Mouse (Mus musculus): Measurements from ENCODE around the gene Elane. TPM values are rescaled to one million over a fixed set of nuclear protein-coding genes. Genes with fewer than 3 reads are reported as not detected.

The Elane gene
- polyA plus RNA-seq, 1 experiment from 2014 or later: 0.28 TPM

DNA sequence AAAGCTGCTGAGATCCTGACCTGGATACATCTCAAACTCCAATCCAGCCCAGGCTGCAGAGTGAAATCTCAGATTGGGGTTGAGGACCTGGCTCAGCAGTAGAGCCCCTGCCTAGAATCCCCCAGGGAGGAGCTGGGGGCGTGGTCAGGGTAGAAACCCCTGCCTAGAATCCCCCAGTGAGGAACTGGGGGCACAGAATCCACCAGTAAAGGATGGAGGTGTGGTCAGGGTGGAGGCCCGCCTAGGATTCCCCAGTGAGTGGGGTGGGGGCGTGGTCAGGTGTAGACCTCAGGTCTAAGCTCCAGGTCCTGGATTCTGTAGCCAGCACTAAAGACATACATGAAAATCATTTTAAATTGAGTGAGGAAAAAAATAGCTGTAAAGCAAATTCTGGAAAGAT is 13.2 kb upstream of the Elane start:
- H3K36me3 ChIP-seq: peaks cover 10% of the 10 kb centered on the region; the same call in 1 of the 2 replicates
- H3K27me3 ChIP-seq: no peaks in the 10 kb centered on the region
- peaks cover 33% of the 10 kb centered on the region for H3K4me1 ChIP-seq
- H3K9me3 ChIP-seq (replicated peaks): no peaks in the 10 kb centered on the region
- peak overlapping the region; percentile 72 for H3K4me3 ChIP-seq (replicated peaks)
- no peak overlapping the region for H3K9ac ChIP-seq
- H3K27ac ChIP-seq (replicated peaks): no peak overlapping the region
- H3K4me2 ChIP-seq (replicated peaks): peak overlapping the region; percentile 93
- no peak for ATAC-seq (ENCODE audit: insufficient number of reproducible peaks, low FRiP score, low TSS enrichment, low read depth)
- WGBS: 47% methylated on average over 3 of the region's 3 CpGs

DNA sequence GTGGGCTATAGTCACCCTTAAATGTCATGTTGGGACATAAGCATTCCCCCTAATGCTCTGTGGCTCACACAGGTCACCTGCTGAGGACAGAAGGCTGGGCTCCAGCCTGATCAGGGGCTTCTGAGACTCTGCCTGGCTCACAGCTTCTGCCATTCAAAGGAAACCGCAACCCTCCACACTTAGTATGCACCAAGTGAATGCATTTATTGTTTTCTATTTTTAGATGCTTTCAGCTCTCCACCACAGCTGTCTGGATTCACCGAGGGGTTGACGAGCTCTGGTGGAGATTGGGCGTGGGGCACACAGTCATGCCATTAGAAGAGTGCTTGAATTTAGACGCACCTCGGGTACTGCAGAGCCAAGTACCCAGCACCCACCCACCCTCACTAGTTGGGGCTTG is 12.7 kb upstream of the Elane start:
- Histone ChIP-seq H3K4me1 (peaks cover 34% of the 10 kb centered on the region), H3K36me3 (peaks cover 10% of the 10 kb centered on the region; the same call in 1 of the 2 replicates), H3K4me3 (replicated peaks) (peak overlapping the region; percentile 72), H3K27ac (replicated peaks) (0 out of 2 replicates have a peak overlapping the region, but pooled peaks have one; percentile 39), H3K9ac (0 out of 2 replicates have a peak overlapping the region, but pooled peaks have one; percentile 81), H3K9me3 (replicated peaks) (no peaks in the 10 kb centered on the region), H3K27me3 (no peaks in the 10 kb centered on the region), H3K4me2 (replicated peaks) (peak overlapping the region; percentile 93)
- ATAC-seq (ENCODE audit: insufficient number of reproducible peaks, low FRiP score, low TSS enrichment, low read depth): no peak
- 3% methylated on average over 6 of the region's 6 CpGs for WGBS

DNA sequence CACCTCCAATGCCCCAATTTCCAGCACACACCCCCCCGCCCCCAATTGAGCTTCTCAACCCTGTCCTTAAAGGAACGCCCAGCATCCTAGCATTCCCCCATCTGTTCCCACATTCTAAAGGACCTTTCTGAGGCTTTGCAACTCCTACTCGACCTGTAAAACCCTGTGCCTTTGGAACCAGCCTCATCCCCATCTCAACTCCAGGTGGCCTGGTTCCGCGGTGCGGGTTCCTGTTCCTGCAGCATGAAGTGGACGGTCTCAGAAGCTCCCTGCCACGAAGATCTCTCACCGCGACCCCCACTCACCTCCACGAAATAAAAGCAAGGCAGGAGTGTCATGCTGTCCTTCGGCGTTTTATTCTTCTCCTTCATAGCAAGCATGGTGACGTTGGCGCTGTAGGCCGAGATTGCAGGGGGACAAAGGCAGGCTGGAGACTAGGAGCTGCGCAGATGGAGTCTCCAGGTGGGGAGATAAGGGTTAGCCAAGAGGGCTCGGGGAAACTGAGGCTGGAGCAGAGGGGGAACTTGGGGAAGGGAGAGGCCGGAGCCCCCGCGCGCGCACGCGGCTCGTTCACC is 12.2 kb upstream of the Elane start:
- Histone ChIP-seq H3K4me2 (replicated peaks) (peak overlapping the region; percentile 93), H3K4me3 (replicated peaks) (peak overlapping the region; percentile 72), H3K27ac (replicated peaks) (peak overlapping the region; percentile 81), H3K9me3 (replicated peaks) (no peaks in the 10 kb centered on the region), H3K9ac (peak overlapping the region; percentile 81), H3K27me3 (no peaks in the 10 kb centered on the region), H3K36me3 (peaks cover 10% of the 10 kb centered on the region; the same call in 1 of the 2 replicates), H3K4me1 (peaks cover 34% of the 10 kb centered on the region)
- ATAC-seq (ENCODE audit: insufficient number of reproducible peaks, low FRiP score, low TSS enrichment, low read depth): no peak
- WGBS: 1% methylated on average over 26 of the region's 26 CpGs

DNA sequence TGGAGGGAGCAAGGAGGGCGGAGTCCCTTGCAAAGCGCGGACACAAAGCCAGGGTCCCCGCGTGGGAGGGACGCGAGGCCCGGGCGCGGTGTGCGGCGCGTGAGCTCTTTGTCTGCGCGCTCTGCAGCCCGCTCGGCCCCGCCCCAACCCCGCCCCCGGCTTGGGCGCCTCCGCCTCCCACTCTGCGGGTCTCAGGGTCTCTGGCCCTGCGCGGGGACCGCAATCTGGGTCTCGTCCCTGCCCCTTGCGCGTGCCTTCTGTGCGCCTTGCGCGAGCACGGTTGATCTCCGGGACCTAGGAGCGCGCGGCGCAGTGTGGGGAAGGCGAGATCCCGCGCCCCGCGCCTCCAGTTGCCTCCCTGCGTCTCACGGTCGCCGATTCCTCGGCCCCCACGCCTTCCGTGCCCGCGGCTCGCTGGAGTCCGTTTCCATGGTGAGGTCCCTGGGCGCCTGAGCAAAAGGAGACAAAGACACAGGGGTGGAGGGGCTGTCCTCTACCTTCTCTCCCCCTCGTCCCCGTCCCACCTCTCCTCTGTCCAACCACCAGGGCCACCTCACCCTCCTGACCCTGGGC is 11.7 kb upstream of the Elane start, which contains the start of the genes Prtn3 and Plppr3:
Prtn3 (plus strand) TSS at position 187 of the 573 bp plus-strand sequence.
Plppr3 (minus strand) TSS at position 345 of the 573 bp plus-strand sequence.
- Histone ChIP-seq H3K9ac (peak within 1 kb of the TSS; percentile 81), H3K36me3 (peaks cover 10% of the 10 kb centered on the region; the same call in 1 of the 2 replicates), H3K4me1 (peaks cover 34% of the 10 kb centered on the region), H3K4me3 (replicated peaks) (peak within 1 kb of the TSS; percentile 72), H3K4me2 (replicated peaks) (peak within 1 kb of the TSS; percentile 93), H3K27ac (replicated peaks) (peak within 1 kb of the TSS; percentile 81), H3K27me3 (no peaks in the 10 kb centered on the region), H3K9me3 (replicated peaks) (no peaks in the 10 kb centered on the region)
- WGBS: under 1% methylated on average over 55 of the region's 57 CpGs
- peak; percentile 90 for ATAC-seq (ENCODE audit: insufficient number of reproducible peaks, low FRiP score, low TSS enrichment, low read depth)

DNA sequence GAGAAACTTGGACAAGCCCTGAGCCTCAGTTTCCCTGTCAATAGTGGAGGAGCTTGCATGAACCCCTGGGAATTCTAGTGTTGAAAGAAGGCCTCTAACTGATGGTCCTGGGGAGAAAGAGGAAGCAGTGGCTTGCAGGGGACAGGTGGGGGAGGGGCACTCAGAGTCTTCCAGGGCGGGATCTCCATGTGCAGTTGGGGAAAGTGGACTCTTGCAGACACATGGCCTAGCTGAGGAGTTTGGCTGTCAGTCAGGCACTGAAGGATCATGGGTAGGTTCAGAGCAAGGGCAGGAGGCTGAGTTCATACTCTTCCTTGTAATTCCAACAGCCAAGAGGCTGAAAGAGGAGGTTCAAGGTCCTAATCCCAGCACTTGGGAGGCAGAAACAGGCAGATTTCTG is 8.9 kb upstream of the Elane start:
- H3K9me3 ChIP-seq (replicated peaks): no peaks in the 10 kb centered on the region
- ATAC-seq (ENCODE audit: insufficient number of reproducible peaks, low FRiP score, low TSS enrichment, low read depth): no peak
- no peak overlapping the region for H3K4me2 ChIP-seq (replicated peaks)
- H3K4me1 ChIP-seq: peaks cover 49% of the 10 kb centered on the region
- H3K36me3 ChIP-seq: no peaks in the 10 kb centered on the region
- 68% methylated on average over 1 of the region's 1 CpGs for WGBS
- no peak overlapping the region for H3K9ac ChIP-seq
- no peak overlapping the region for H3K4me3 ChIP-seq (replicated peaks)
- H3K27ac ChIP-seq (replicated peaks): no peak overlapping the region
- no peaks in the 10 kb centered on the region; the same call in 1 of the 2 replicates for H3K27me3 ChIP-seq

DNA sequence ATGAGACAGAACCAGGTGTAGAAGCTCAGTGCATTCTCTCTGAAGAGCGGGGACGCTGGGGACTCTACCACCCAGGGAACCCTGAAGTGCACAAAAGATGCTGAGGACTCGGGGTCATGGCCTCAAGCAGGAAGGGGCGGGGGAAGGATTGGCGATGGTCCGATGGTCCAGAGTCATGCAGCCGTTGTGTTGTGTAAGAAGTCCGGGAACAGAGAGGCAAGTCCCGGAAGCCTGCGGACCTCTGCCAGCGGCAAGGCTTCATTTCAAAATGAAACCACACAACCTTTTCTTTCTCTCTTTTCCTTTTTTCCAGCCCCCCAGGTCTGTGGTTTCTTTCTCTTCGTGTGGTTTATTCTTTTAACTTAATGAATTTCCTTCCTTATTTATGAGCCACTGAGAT is 8.3 kb upstream of the Elane start:
- peaks cover 1% of the 10 kb centered on the region; the same call in 1 of the 2 replicates for H3K27me3 ChIP-seq
- H3K4me3 ChIP-seq (replicated peaks): no peak overlapping the region
- no peak overlapping the region for H3K27ac ChIP-seq (replicated peaks)
- H3K36me3 ChIP-seq: no peaks in the 10 kb centered on the region
- 50% methylated on average over 12 of the region's 12 CpGs for WGBS
- H3K4me2 ChIP-seq (replicated peaks): no peak overlapping the region
- no peak overlapping the region for H3K9ac ChIP-seq
- ATAC-seq (ENCODE audit: insufficient number of reproducible peaks, low FRiP score, low TSS enrichment, low read depth): no peak
- no peaks in the 10 kb centered on the region for H3K9me3 ChIP-seq (replicated peaks)
- peaks cover 51% of the 10 kb centered on the region for H3K4me1 ChIP-seq

DNA sequence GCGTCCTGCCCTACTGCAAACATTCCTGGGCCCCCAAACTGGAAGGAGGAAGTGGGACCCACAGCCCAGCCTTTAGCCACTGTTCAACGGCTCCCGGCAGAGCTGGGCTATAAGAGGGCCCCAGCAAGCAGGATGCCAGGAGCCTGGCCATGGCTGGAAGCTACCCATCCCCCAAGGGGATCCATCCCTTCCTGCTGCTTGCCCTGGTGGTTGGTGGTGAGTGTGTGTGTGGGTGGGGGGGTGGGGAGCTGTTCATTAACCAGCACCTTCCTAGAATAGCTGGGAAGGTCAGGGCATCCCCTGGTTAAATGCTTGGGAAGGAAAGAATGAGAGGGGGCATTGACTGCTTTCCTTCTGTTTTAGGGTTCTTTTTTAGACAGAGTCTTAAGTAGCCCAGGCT is 6.5 kb upstream of the Elane start:
- H3K4me3 ChIP-seq (replicated peaks): no peak overlapping the region
- no peaks in the 10 kb centered on the region for H3K9me3 ChIP-seq (replicated peaks)
- no peak overlapping the region for H3K4me2 ChIP-seq (replicated peaks)
- H3K27me3 ChIP-seq: peaks cover 7% of the 10 kb centered on the region; the same call in 1 of the 2 replicates
- no peak for ATAC-seq (ENCODE audit: insufficient number of reproducible peaks, low FRiP score, low TSS enrichment, low read depth)
- no peak overlapping the region for H3K9ac ChIP-seq
- peaks cover 50% of the 10 kb centered on the region for H3K4me1 ChIP-seq
- WGBS: 43% methylated on average over 3 of the region's 3 CpGs
- H3K36me3 ChIP-seq: no peaks in the 10 kb centered on the region
- H3K27ac ChIP-seq (replicated peaks): no peak overlapping the region

DNA sequence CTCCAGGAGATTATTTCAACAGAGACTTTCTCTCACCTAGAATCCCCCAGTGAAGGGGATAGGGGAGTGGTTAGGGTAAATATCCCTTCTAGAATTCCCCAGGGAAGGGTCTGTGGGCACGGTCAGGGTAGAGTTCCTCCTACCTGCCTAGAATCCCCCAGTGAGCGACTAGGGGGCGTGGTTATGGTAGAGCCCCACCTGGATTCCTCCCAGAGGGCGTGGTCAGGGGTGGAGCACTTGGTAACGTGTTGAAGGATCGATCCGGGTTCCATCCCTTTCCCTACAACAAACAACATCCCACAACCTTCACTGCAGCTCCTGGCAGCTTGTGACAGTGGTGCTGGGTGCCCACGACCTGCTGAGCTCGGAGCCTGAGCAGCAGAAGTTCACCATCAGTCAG is 5.3 kb upstream of the Elane start:
- no peak overlapping the region for H3K4me3 ChIP-seq (replicated peaks)
- no peak overlapping the region for H3K27ac ChIP-seq (replicated peaks)
- H3K4me2 ChIP-seq (replicated peaks): no peak overlapping the region
- H3K4me1 ChIP-seq: peaks cover 42% of the 10 kb centered on the region
- no peaks in the 10 kb centered on the region for H3K36me3 ChIP-seq
- ATAC-seq (ENCODE audit: insufficient number of reproducible peaks, low FRiP score, low TSS enrichment, low read depth): no peak
- 17% methylated on average over 9 of the region's 9 CpGs for WGBS
- H3K9ac ChIP-seq: no peak overlapping the region
- H3K9me3 ChIP-seq (replicated peaks): no peaks in the 10 kb centered on the region
- H3K27me3 ChIP-seq: peaks cover 7% of the 10 kb centered on the region; the same call in 1 of the 2 replicates

DNA sequence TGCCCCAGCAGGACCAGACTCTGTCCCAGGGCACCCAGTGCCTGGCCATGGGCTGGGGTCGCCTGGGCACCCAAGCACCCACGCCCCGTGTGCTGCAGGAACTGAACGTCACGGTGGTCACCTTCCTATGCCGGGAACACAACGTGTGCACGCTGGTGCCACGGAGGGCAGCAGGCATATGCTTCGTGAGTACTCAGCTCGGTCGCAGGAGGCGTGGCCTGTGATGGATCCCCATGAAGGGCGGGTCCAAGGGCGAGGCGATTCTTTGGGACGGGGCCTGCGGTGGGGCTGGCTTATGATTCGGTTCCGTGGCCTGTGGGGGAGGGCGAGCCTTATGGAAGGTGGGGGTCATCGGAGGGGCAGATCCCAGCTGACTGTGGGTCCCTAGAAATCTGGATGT is 4.1 kb upstream of the Elane start:
- no peak overlapping the region for H3K9ac ChIP-seq
- no peaks in the 10 kb centered on the region for H3K36me3 ChIP-seq
- H3K4me2 ChIP-seq (replicated peaks): peak overlapping the region; percentile 43
- peaks cover 7% of the 10 kb centered on the region; the same call in 1 of the 2 replicates for H3K27me3 ChIP-seq
- WGBS: 5% methylated on average over 22 of the region's 22 CpGs
- ATAC-seq (ENCODE audit: insufficient number of reproducible peaks, low FRiP score, low TSS enrichment, low read depth): 0 out of 2 replicates have a peak, but pooled peaks have one; percentile 6
- no peaks in the 10 kb centered on the region for H3K9me3 ChIP-seq (replicated peaks)
- peaks cover 42% of the 10 kb centered on the region for H3K4me1 ChIP-seq
- H3K27ac ChIP-seq (replicated peaks): no peak overlapping the region
- peak overlapping the region; percentile 16 for H3K4me3 ChIP-seq (replicated peaks)

DNA sequence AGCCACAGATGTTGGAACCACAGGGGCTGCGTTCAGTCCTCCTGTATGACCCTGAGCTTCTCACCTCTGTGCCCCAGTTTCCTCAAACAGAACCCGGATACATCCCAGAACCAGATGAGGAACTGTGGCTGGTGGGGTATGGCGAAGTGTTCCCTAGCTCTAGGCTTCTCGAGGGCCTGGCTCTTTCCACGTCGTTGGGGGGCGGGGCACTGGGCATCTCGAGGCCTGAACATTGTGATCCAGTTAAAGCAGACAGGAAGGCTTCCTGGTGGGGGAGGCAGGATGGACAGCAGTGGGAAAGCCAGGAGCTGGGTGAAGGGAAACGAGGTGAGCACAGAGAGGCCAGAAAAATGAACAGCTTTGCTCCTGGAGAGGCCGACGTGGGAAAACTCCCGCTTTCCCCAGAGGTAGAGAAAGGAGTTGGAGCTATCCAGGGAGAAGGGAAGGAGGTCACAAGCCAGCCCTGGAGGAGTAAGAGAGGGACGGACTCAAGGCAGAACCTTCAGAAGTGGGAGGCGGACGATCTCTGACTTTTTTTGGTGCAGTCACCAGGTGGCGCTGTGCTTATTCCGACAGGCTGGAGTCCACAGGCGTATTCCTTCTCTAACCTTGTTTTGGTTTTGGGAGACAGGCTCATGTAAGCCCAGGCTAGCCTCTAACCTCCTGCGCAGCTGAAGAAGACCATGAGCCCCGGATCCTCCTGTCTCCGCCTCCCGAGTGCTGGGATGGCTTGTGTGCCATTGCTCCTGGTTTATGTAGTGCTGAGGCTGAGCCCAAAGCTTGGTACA is 2.6 kb upstream of the Elane start:
- no peak for ATAC-seq (ENCODE audit: insufficient number of reproducible peaks, low FRiP score, low TSS enrichment, low read depth)
- H3K9ac ChIP-seq: no peak overlapping the region
- H3K4me1 ChIP-seq: peaks cover 34% of the 10 kb centered on the region
- H3K27me3 ChIP-seq: peaks cover 7% of the 10 kb centered on the region; the same call in 1 of the 2 replicates
- WGBS: 15% methylated on average over 22 of the region's 22 CpGs
- H3K27ac ChIP-seq (replicated peaks): no peak overlapping the region
- no peaks in the 10 kb centered on the region for H3K9me3 ChIP-seq (replicated peaks)
- H3K4me3 ChIP-seq (replicated peaks): no peak overlapping the region
- no peak overlapping the region; the same call in 1 of the 2 replicates for H3K4me2 ChIP-seq (replicated peaks)
- H3K36me3 ChIP-seq: no peaks in the 10 kb centered on the region

DNA sequence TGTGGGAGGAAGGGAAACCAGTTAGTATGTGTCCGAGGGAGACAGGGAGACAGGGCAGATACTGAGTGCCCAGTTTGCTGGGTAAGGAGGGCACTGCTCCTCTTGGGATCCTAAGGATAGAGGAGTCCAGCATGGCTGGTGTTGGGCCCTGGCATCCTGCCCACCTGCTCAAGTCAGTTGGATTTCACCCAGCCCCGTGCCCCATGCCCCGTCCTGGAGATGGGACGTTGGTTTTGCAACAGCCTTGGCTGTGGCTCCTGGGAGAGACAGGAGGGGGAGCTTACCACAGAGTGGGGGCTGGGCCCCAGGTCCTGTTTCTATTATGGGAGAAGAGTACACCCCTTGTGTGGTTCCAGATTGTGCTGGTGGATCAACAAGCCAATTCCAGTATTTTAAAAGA is 1.6 kb upstream of the Elane start:
- Histone ChIP-seq H3K27ac (replicated peaks) (no peak overlapping the region), H3K4me2 (replicated peaks) (no peak overlapping the region), H3K27me3 (peaks cover 7% of the 10 kb centered on the region; the same call in 1 of the 2 replicates), H3K9me3 (replicated peaks) (no peaks in the 10 kb centered on the region), H3K36me3 (no peaks in the 10 kb centered on the region), H3K4me1 (peaks cover 34% of the 10 kb centered on the region), H3K9ac (no peak overlapping the region), H3K4me3 (replicated peaks) (no peak overlapping the region)
- WGBS: 69% methylated on average over 4 of the region's 4 CpGs
- no peak for ATAC-seq (ENCODE audit: insufficient number of reproducible peaks, low FRiP score, low TSS enrichment, low read depth)
